ENCODE assay signal across 13 mouse cellular contexts in the genomic region with DNA sequence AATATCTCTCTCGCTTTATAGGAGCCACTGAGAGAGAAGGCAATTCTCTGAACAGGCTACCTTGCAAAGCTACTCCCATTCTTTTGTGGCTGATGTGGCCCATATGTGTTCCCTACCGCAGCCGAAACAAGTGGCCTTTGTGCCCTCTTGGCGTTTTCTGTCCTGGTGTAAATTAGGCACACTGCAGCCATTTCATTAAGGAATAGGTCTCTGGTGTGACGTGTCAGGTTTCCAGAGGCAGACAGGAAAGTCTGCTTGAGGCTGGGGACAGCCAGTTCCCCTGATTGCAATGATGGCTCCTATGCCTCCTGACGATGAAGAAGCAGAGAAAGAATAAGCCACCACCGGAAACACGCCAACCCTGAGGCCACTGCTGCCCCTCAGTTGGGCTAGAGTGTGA.
"Had no signal": no experiment of that assay in that cellular context is flagged by ENCODE, and none has a peak within 500 bp of the region (broad histone marks: within the 10 kb centered on the region; RNA-seq: fewer than 3 reads in every experiment).

No protein-coding gene starts in this region.

- H3K4me3 ChIP-seq: limb, embryonic 15.5 days; liver, embryonic 12.5 days; megakaryocyte, embryonic 14.5 days; midbrain, embryonic 15.5 days had no signal

- ATAC-seq: liver, embryonic 12.5 days; midbrain, embryonic 15.5 days had no signal

- DNase-seq: kidney, adult 8-10 months; kidney, postnatal 25 days; layer of hippocampus, postnatal 36 days; lung, embryonic 14.5 days; lung, postnatal 10 days; lung, postnatal 4 days; thymus, postnatal 4 days had no signal

- H3K4me1 ChIP-seq: limb, embryonic 15.5 days; liver, embryonic 12.5 days; midbrain, embryonic 15.5 days had no signal

- H3K4me2 ChIP-seq: limb, embryonic 15.5 days; liver, embryonic 12.5 days; lung, embryonic 14.5 days; midbrain, embryonic 11.5 days; midbrain, embryonic 15.5 days had no signal

- H3K27me3 ChIP-seq: liver, embryonic 12.5 days; midbrain, embryonic 15.5 days had no signal

- H3K9me3 ChIP-seq: limb, embryonic 15.5 days; liver, embryonic 12.5 days; midbrain, embryonic 15.5 days had no signal

- H3K9ac ChIP-seq: limb, embryonic 15.5 days; liver, embryonic 12.5 days; lung, embryonic 14.5 days; midbrain, embryonic 15.5 days had no signal

- H3K27ac ChIP-seq: limb, embryonic 15.5 days; liver, embryonic 12.5 days; midbrain, embryonic 15.5 days; stomach, postnatal 0 days had no signal

- H3K36me3 ChIP-seq: limb, embryonic 15.5 days; liver, embryonic 12.5 days; midbrain, embryonic 15.5 days had no signal
